Mouse (Mus musculus) left cerebral cortex, postnatal 14 days (tissue): ENCODE results near the gene Rpusd4. TPM values are rescaled to one million over a fixed set of nuclear protein-coding genes. Genes with fewer than 3 reads are reported as not detected.

ENCODE experiments used
- DNase-seq, 2 experiments: peaks; one replicate each; pipeline ENCODE4 v3.0.0; 2021 to 2022; ENCODE audit warnings: low spot score in 2 of 2, mixed read lengths in 1 of 2
- intact Hi-C: fragments of 180-260 bp; cut with DNase I; formaldehyde crosslinking; loops from one replicate; pipeline ENCODE4 v1.15.1; 2025
- total RNA-seq, 2 experiments: library from RNA; stranded (reverse); gene quantifications; 2 replicates each; pipeline ENCODE4 v1.2.3; 2021

Rpusd4 gene
- total RNA-seq, 2 experiments from 2014 or later, result 7.2 to 7.3 TPM

- DNase-seq, result no peak
- intact Hi-C loops, result no loop called here
These were observed 56.9 kb downstream of the Rpusd4 start for GRCm38 (mm10) chr9:35324571-35324970.

GRCm38 (mm10) chr9:35326644-35327263 lies 59.1 kb downstream of the Rpusd4 start:
- DNase-seq, result no peak

More at GRCm38 (mm10) chr9:35326644-35327263, 59.1 kb downstream of the Rpusd4 start:
- intact Hi-C loops, result no loop called here

Other genes starting within 250 kb of the Rpusd4 start
- gene St3gal4, start 148.6 kb upstream of the Rpusd4 start, total RNA-seq, result 10 to 100 TPM; 28.2 to 29.9 TPM
- 10 to 100 TPM; 15.6 to 17.8 TPM for gene Dcps, start 91.8 kb upstream of the Rpusd4 start, total RNA-seq
- 10 to 100 TPM; 59.9 to 62.4 TPM for gene Srpr, start 67.7 kb upstream of the Rpusd4 start, total RNA-seq
- gene Tirap, start 67.6 kb upstream of the Rpusd4 start, total RNA-seq, result 1 to 10 TPM; 1.8 to 2.7 TPM
- gene Foxred1, start 56.8 kb upstream of the Rpusd4 start, total RNA-seq, result 10 to 100 TPM; 36.3 to 37.0 TPM
- 10 to 100 TPM; 22.4 to 24.4 TPM for gene Fam118b, start 60 bp upstream of the Rpusd4 start, total RNA-seq
- 1 to 10 TPM; 9.0 to 9.9 TPM for gene Cdon, start 153.3 kb downstream of the Rpusd4 start, total RNA-seq